Mouse (Mus musculus) midbrain, embryonic 13.5 days (tissue): Measurements from ENCODE around the gene Tcea3. TPM values are rescaled to one million over a fixed set of nuclear protein-coding genes. Genes with fewer than 3 reads are reported as not detected.

Source experiments
- ATAC-seq: fragments of 200-750 bp; cut with Nextera tagmentation; 2 replicates; pipeline ENCODE4 v1.8.0; 2017; ENCODE audit warnings: mild to moderate bottlenecking, moderate TSS enrichment, moderate library complexity
- H3K27ac ChIP-seq: fragments of 300-500 bp; sonication (generic); 2 replicates; pipeline ENCODE4 v1.5.1; 2015; ENCODE audit warnings: inconsistent platforms, mild to moderate bottlenecking, moderate library complexity
- H3K27me3 ChIP-seq: fragments of 300-500 bp; sonication (generic); 2 replicates; pipeline ENCODE4 v1.6.1; 2015; ENCODE audit warnings: mild to moderate bottlenecking, inconsistent platforms
- H3K36me3 ChIP-seq: fragments of 300-500 bp; sonication (generic); 2 replicates; pipeline ENCODE4 v1.6.1; 2015; ENCODE audit warnings: mild to moderate bottlenecking, inconsistent platforms
- H3K4me1 ChIP-seq: fragments of 300-500 bp; sonication (generic); replicated peaks from 2 replicates; pipeline ENCODE4 v1.6.1; 2015; ENCODE audit warnings: inconsistent platforms
- H3K4me2 ChIP-seq: fragments of 300-500 bp; sonication (generic); replicated peaks from 2 replicates; pipeline ENCODE4 v1.6.1; 2015; ENCODE audit warnings: moderate library complexity, mild to moderate bottlenecking, inconsistent platforms
- H3K4me3 ChIP-seq: fragments of 300-500 bp; sonication (generic); replicated peaks from 2 replicates; pipeline ENCODE4 v1.5.1; 2015; ENCODE audit warnings: mild to moderate bottlenecking, inconsistent platforms
- H3K9ac ChIP-seq: fragments of 300-500 bp; sonication (generic); replicated peaks from 2 replicates; pipeline ENCODE4 v1.6.1; 2015; ENCODE audit warnings: mild to moderate bottlenecking, inconsistent platforms
- H3K9me3 ChIP-seq: fragments of 300-500 bp; sonication (generic); 2 replicates; pipeline ENCODE4 v1.6.1; 2016; ENCODE audit warnings: mild to moderate bottlenecking, inconsistent platforms
- WGBS: fragments of 180-500 bp; shearing (Covaris S2); methylation state at CpG from one replicate; pipeline ENCODE4 v1.1.7; 2015; 5-methylcytosine and 5-hydroxymethylcytosine counted together
- polyA plus RNA-seq: library from polyadenylated mRNA; unstranded; fragments of >200 nt; fragmentation: Nextera tagmentation; extraction: Ambion mirVana; gene quantifications from 2 replicates; pipeline ENCODE4 v1.2.1, GENCODE M21; 2015

Tcea3 gene
- polyA plus RNA-seq, result 0.87 and 1.1 TPM in 2 replicates

GRCm38 (mm10) chr4:136247729-136248463 lies at the start of gene Tcea3:
Gene Tcea3, plus strand, starts transcription at chr4:136247729.
- Histone ChIP-seq H3K4me1 (peaks cover 35% of the 10 kb centered on the region), H3K27ac (no peak within 1 kb of the TSS), H3K4me3 (peak within 1 kb of the TSS; percentile 39), H3K9me3 (no peaks in the 10 kb centered on the region), H3K4me2 (peak within 1 kb of the TSS; percentile 67), H3K36me3 (no peaks in the 10 kb centered on the region), H3K27me3 (peaks cover 79% of the 10 kb centered on the region), H3K9ac (0 out of 2 replicates have a peak within 1 kb of the TSS, but pooled peaks have one; percentile 28)
- WGBS, result under 1% methylated on average over 46 of the region's 46 CpGs
- ATAC-seq, result peak; percentile 37; the same call in 1 of the 2 replicates

- no peak overlapping the region for H3K9ac ChIP-seq
- H3K4me2 ChIP-seq, result no peak overlapping the region
- H3K36me3 ChIP-seq, result no peaks in the 10 kb centered on the region
- no peaks in the 10 kb centered on the region for H3K4me1 ChIP-seq
- H3K4me3 ChIP-seq, result no peak overlapping the region
- no peaks in the 10 kb centered on the region for H3K9me3 ChIP-seq
- WGBS, result 66% methylated on average over 7 of the region's 7 CpGs
- no peak overlapping the region for H3K27ac ChIP-seq
- H3K27me3 ChIP-seq, result no peaks in the 10 kb centered on the region
- no peak for ATAC-seq
Measured at GRCm38 (mm10) chr4:136198846-136199245, 48.7 kb upstream of the Tcea3 start.

GRCm38 (mm10) chr4:136199562-136200292 lies 47.8 kb upstream of the Tcea3 start:
- no peak overlapping the region for H3K27ac ChIP-seq
- no peak overlapping the region for H3K4me3 ChIP-seq
- no peak overlapping the region for H3K4me2 ChIP-seq
- H3K27me3 ChIP-seq, result no peaks in the 10 kb centered on the region
- H3K9me3 ChIP-seq, result no peaks in the 10 kb centered on the region
- WGBS, result 38% methylated on average over 9 of the region's 9 CpGs
- H3K36me3 ChIP-seq, result no peaks in the 10 kb centered on the region
- no peak for ATAC-seq
- no peaks in the 10 kb centered on the region for H3K4me1 ChIP-seq
- H3K9ac ChIP-seq, result no peak overlapping the region

GRCm38 (mm10) chr4:136202509-136202908 lies 45.0 kb upstream of the Tcea3 start:
- 7% methylated on average over 9 of the region's 9 CpGs for WGBS
- no peak for ATAC-seq
- H3K4me2 ChIP-seq, result no peak overlapping the region

GRCm38 (mm10) chr4:136204775-136205174 lies 42.8 kb upstream of the Tcea3 start:
- ATAC-seq, result no peak
- Histone ChIP-seq H3K9me3 (no peaks in the 10 kb centered on the region), H3K27me3 (peaks cover 8% of the 10 kb centered on the region; the same call in 1 of the 2 replicates), H3K4me1 (peaks cover 13% of the 10 kb centered on the region), H3K9ac (no peak overlapping the region), H3K27ac (no peak overlapping the region), H3K36me3 (no peaks in the 10 kb centered on the region), H3K4me2 (no peak overlapping the region), H3K4me3 (no peak overlapping the region)
- WGBS, result 78% methylated on average over 2 of the region's 2 CpGs

More at GRCm38 (mm10) chr4:136202509-136202908, 45.0 kb upstream of the Tcea3 start:
- no peak overlapping the region for H3K9ac ChIP-seq
- H3K36me3 ChIP-seq, result no peaks in the 10 kb centered on the region
- H3K4me3 ChIP-seq, result no peak overlapping the region
- no peak overlapping the region for H3K27ac ChIP-seq
- H3K9me3 ChIP-seq, result no peaks in the 10 kb centered on the region
- H3K27me3 ChIP-seq, result no peaks in the 10 kb centered on the region
- H3K4me1 ChIP-seq, result peaks cover 12% of the 10 kb centered on the region

- peaks cover 13% of the 10 kb centered on the region for H3K4me1 ChIP-seq
- no peaks in the 10 kb centered on the region for H3K36me3 ChIP-seq
- peak within 1 kb of the TSS; percentile 54; the same call in 1 of the 2 replicates for H3K27ac ChIP-seq
- H3K9me3 ChIP-seq, result no peaks in the 10 kb centered on the region
- H3K9ac ChIP-seq, result peak within 1 kb of the TSS; percentile 84
- H3K4me2 ChIP-seq, result peak within 1 kb of the TSS; percentile 98
- ATAC-seq, result peak; percentile 94
- peak within 1 kb of the TSS; percentile 59 for H3K4me3 ChIP-seq
- H3K27me3 ChIP-seq, result peaks cover 8% of the 10 kb centered on the region; the same call in 1 of the 2 replicates
- under 1% methylated on average over 53 of the region's 54 CpGs for WGBS
Measured at GRCm38 (mm10) chr4:136206033-136206893, 41.3 kb upstream of the Tcea3 start, which contains the start of gene Asap3. Gene Asap3, plus strand, starts transcription at chr4:136206365.

- Histone ChIP-seq H3K4me1 (peaks cover 13% of the 10 kb centered on the region), H3K36me3 (no peaks in the 10 kb centered on the region), H3K27me3 (peaks cover 8% of the 10 kb centered on the region; the same call in 1 of the 2 replicates), H3K9me3 (no peaks in the 10 kb centered on the region), H3K27ac (no peak overlapping the region), H3K9ac (peak overlapping the region; percentile 84), H3K4me2 (peak overlapping the region; percentile 98), H3K4me3 (peak overlapping the region; percentile 59)
- ATAC-seq, result no peak
- WGBS, result 6% methylated on average over 6 of the region's 6 CpGs
Measured at GRCm38 (mm10) chr4:136206943-136207342, 40.6 kb upstream of the Tcea3 start.

- Histone ChIP-seq H3K4me1 (peaks cover 13% of the 10 kb centered on the region), H3K9ac (no peak overlapping the region), H3K27ac (no peak overlapping the region), H3K27me3 (peaks cover 8% of the 10 kb centered on the region; the same call in 1 of the 2 replicates), H3K9me3 (no peaks in the 10 kb centered on the region), H3K4me2 (no peak overlapping the region), H3K4me3 (no peak overlapping the region), H3K36me3 (no peaks in the 10 kb centered on the region)
- WGBS, result 93% methylated on average over 9 of the region's 9 CpGs
- no peak for ATAC-seq
Measured at GRCm38 (mm10) chr4:136210931-136211330, 36.6 kb upstream of the Tcea3 start.

- ATAC-seq, result no peak
- 83% methylated on average over 7 of the region's 7 CpGs for whole genome bisulfite sequencing
Measured at GRCm38 (mm10) chr4:136213629-136214028, 33.9 kb upstream of the Tcea3 start.

GRCm38 (mm10) chr4:136214828-136215227 lies 32.7 kb upstream of the Tcea3 start:
- Histone ChIP-seq H3K9me3 (no peaks in the 10 kb centered on the region), H3K4me2 (no peak overlapping the region), H3K4me1 (peaks cover 15% of the 10 kb centered on the region), H3K4me3 (no peak overlapping the region), H3K27me3 (peaks cover 7% of the 10 kb centered on the region), H3K9ac (no peak overlapping the region), H3K36me3 (no peaks in the 10 kb centered on the region), H3K27ac (no peak overlapping the region)
- 86% methylated on average over 8 of the region's 8 CpGs for WGBS
- ATAC-seq, result no peak

More at GRCm38 (mm10) chr4:136213629-136214028, 33.9 kb upstream of the Tcea3 start:
- Histone ChIP-seq H3K27ac (no peak overlapping the region), H3K36me3 (no peaks in the 10 kb centered on the region), H3K4me3 (no peak overlapping the region), H3K9ac (no peak overlapping the region), H3K4me2 (no peak overlapping the region), H3K4me1 (peaks cover 7% of the 10 kb centered on the region), H3K27me3 (peaks cover 3% of the 10 kb centered on the region; the same call in 1 of the 2 replicates), H3K9me3 (no peaks in the 10 kb centered on the region)

GRCm38 (mm10) chr4:136215576-136215975 lies 32.0 kb upstream of the Tcea3 start:
- Histone ChIP-seq H3K4me2 (no peak overlapping the region), H3K9ac (no peak overlapping the region), H3K27ac (no peak overlapping the region), H3K27me3 (peaks cover 13% of the 10 kb centered on the region), H3K4me1 (peaks cover 22% of the 10 kb centered on the region), H3K9me3 (no peaks in the 10 kb centered on the region), H3K4me3 (no peak overlapping the region), H3K36me3 (no peaks in the 10 kb centered on the region)
- 89% methylated on average over 8 of the region's 8 CpGs for WGBS
- ATAC-seq, result no peak
